Mouse (Mus musculus) layer of hippocampus, adult 9-11 months (tissue): Measurements from ENCODE around the gene Dpep2nb.

Experiments
- DNase-seq: peaks from one replicate; pipeline ENCODE4 v3.0.0; 2022

Gene Dpep2nb

GRCm38 (mm10) chr8:105957813-105958212 lies 48.0 kb downstream of the Dpep2nb start:
- DNase-seq = no peak

- DNase-seq = no peak
Observed at GRCm38 (mm10) chr8:105956556-105956955, 49.2 kb downstream of the Dpep2nb start.

DNA sequence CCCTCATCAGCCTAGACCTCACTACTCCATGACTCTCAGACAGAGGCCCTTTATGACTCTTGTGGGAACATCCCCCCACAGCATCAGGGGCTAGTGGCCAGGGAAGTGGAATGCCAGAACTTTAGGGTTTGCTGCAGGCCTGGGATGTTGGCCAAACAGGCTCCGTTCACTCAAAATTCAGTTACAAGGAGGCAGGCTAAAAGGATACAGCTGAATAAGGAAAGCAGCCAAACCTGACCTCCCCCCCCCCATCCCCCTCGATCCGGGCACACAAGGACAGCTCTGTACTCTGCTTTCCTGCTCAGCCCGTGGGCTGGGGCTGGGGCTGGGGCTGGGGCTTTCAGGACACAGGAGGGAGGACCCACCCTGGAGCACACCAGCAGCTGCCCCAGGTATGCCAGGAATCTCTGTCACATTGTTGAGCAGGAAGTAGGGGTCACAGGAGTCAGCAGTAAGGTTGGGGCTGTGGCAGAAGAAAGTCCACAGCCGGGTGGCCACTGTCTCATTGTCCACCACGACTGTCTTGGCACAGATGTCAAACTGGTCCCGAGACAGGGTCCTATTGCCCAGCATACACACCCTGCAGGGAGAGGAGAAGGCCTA lies 54.6 kb downstream of the Dpep2nb start:
- DNase-seq = peak; percentile 71

DNA sequence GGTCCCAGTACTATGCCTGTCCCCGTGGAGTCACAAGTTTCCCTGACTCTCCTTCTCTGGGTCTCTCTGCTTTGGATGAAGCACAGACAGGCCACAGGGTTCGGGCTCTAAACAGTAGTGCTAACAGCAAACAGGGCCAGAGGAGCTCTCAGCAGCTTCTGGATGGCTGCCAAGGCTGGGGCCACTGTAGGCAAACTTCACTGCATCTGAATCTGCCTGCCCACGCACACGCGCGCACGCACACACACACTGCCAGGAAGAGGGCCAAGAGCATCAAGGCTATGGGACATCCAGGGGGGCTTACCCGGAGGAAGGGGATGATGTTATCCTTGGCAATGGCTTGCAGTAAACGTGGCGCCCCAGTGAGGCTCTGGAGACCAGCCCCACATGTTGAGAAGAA lies 56.4 kb downstream of the Dpep2nb start:
- peak; percentile 52 for DNase-seq
